Mouse (Mus musculus): ENCODE measurements around the gene Wnt5b.

DNA sequence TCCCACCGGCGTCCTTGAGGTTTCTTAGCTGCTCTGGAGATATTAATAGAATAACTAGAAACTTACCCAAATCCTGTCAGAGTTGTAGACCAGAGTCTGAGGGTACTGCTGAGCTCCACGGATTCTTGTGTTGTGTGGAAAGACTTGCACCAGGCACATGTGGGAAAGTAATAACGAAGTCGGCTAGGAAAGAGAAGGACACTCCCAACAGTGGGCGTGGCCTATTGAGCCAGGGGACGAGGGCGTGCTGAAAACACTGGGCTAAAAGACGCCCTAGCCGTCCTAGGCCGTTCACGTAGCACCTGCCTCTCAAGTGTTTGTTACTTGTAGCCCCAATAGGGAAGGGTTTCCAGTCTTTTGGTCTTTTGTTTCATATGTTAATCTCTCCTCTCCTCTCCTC lies 126.8 kb downstream of the Wnt5b start, which contains the start of gene Adipor2:
- TF ChIP-seq HCFC1 (IDR thresholded peaks at IDR 0.05; ENCODE audit: borderline replicate concordance, insufficient read depth, low read length) (no peak), MAFK (IDR thresholded peaks at IDR 0.05; ENCODE audit: insufficient read depth, low read depth, low read length) (no peak)
